Mouse (Mus musculus) forebrain, embryonic 11.5 days (tissue): Measurements from ENCODE around the gene Msx2. TPM values are rescaled to one million over a fixed set of nuclear protein-coding genes. Genes with fewer than 3 reads are reported as not detected.
A peak's percentile ranks its signal among the peaks of the same experiment; 100 is the strongest.

Experiments used
- ATAC-seq: fragments of 200-750 bp; cut with Nextera tagmentation; replicated peaks from 2 replicates; pipeline ENCODE4 v1.8.0; 2017; ENCODE audit warnings: moderate TSS enrichment; ENCODE audit not compliant: low FRiP score
- DNase-seq: peaks from one replicate; pipeline ENCODE4 v3.0.0-alpha.2; 2017; ENCODE audit warnings: low spot score
- H3K27ac ChIP-seq: fragments of 300-500 bp; sonication (generic); 2 replicates; pipeline ENCODE4 v1.5.1; 2014; ENCODE audit warnings: low read depth, low read length
- H3K27me3 ChIP-seq: fragments of 300-500 bp; sonication (generic); 2 replicates; pipeline ENCODE4 v1.6.1; 2014; ENCODE audit warnings: mild to moderate bottlenecking, low read length, mixed read lengths; ENCODE audit not compliant: control insufficient read depth, insufficient read depth
- H3K36me3 ChIP-seq: fragments of 300-500 bp; sonication (generic); 2 replicates; pipeline ENCODE4 v1.6.1; 2014; ENCODE audit warnings: mild to moderate bottlenecking, low read length, moderate library complexity, mixed read lengths; ENCODE audit not compliant: control insufficient read depth, insufficient read depth
- H3K4me1 ChIP-seq: fragments of 300-500 bp; sonication (generic); replicated peaks from 2 replicates; pipeline ENCODE4 v1.6.1; 2014; ENCODE audit warnings: low read length, mixed read lengths; ENCODE audit not compliant: control insufficient read depth, insufficient read depth
- H3K4me2 ChIP-seq: fragments of 300-500 bp; sonication (generic); 2 replicates; pipeline ENCODE4 v1.6.1; 2014; ENCODE audit warnings: low read depth, mild to moderate bottlenecking, low read length, moderate library complexity, mixed read lengths; ENCODE audit not compliant: severe bottlenecking
- H3K4me3 ChIP-seq: fragments of 300-500 bp; sonication (generic); 2 replicates; pipeline ENCODE4 v1.5.1; 2014; ENCODE audit warnings: low read depth, low read length
- H3K9ac ChIP-seq: fragments of 300-500 bp; sonication (generic); 2 replicates; pipeline ENCODE4 v1.6.1; 2014; ENCODE audit warnings: low read length
- H3K9me3 ChIP-seq: fragments of 300-500 bp; sonication (generic); 2 replicates; pipeline ENCODE4 v1.6.1; 2016; ENCODE audit warnings: low read length, mixed read lengths; ENCODE audit not compliant: control insufficient read depth
- WGBS: fragments of 180-500 bp; shearing (Covaris S2); extraction: QIAGEN DNeasy Blood & Tissue Kit; methylation state at CpG from one replicate; pipeline ENCODE4 v1.1.7; 2014; 5-methylcytosine and 5-hydroxymethylcytosine counted together
- polyA plus RNA-seq: library from polyadenylated mRNA; unstranded; fragments of >200 nt; fragmentation: Nextera tagmentation; extraction: Ambion mirVana; gene quantifications from 2 replicates; pipeline ENCODE4 v1.2.1, GENCODE M21; 2014

Msx2 gene
- polyA plus RNA-seq: 33.0 and 36.6 TPM in 2 replicates

DNA sequence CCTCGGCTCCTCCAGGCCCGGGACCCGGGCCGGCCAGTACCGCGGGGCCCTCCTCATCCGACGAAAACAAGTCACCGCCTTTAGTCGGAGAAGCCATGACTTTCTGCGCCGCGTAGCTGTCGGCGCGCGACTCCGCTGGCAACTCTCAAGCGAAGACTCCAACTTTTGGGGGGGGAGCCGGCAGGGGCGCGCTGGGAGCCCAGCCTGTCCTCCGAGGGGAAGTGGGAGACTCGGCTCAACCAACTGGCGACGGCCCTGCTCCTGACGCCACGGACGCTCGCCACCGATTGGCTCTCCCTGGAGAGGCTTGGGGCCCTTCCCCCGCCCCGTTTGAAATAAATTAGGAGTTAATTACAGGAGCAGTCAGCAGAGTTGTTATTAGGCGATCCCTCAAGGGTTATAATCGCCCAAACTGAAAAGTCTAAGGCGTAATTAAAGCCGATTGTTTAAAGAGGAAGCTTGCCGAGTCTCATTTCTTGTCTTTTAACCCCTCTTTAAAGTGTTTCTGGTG lies at the start of gene Msx2:
Msx2 (minus strand) TSS at position 461 of the 511 bp plus-strand sequence.
- WGBS: 0% methylated on average over 38 of the region's 38 CpGs
- Histone ChIP-seq H3K4me3 (peak within 1 kb of the TSS; percentile 45), H3K36me3 (no peaks in the 10 kb centered on the region)

DNA sequence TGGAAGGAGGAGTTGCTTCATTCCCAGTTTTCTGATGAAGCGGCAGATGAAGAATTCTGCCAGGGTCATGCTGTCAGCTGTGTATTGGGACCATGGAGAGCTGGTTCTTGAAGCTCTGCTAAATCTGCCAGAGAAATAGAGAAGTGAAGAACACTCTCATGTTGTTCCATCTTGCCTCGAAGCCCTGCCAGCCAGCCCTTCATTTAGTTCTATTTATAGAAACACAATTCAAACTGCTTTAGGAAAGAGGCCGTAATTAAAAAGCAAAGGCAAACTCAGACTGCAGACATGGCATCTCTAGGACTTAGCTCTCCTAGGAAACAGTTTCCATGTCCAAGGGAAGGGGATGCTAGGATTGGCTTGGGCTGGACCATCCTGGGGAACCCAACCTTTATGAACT lies 48.6 kb upstream of the Msx2 start:
- no peak overlapping the region for H3K4me3 ChIP-seq
- H3K4me1 ChIP-seq: peaks cover 3% of the 10 kb centered on the region; the same call in 1 of the 2 replicates
- H3K27me3 ChIP-seq: no peaks in the 10 kb centered on the region
- H3K9ac ChIP-seq: no peak overlapping the region
- no peak for ATAC-seq
- DNase-seq: no peak
- 71% methylated on average over 3 of the region's 3 CpGs for WGBS
- no peaks in the 10 kb centered on the region for H3K9me3 ChIP-seq
- no peak overlapping the region for H3K4me2 ChIP-seq
- H3K36me3 ChIP-seq: no peaks in the 10 kb centered on the region
- H3K27ac ChIP-seq: no peak overlapping the region

More for the DNA sequence above, at the start of gene Msx2:
- H3K4me2 ChIP-seq: peak within 1 kb of the TSS; percentile 81
- no peaks in the 10 kb centered on the region for H3K9me3 ChIP-seq
- ATAC-seq (peak; percentile 94), DNase-seq (peak; percentile 93)
- peaks cover 95% of the 10 kb centered on the region for H3K27me3 ChIP-seq
- 0 out of 2 replicates have a peak within 1 kb of the TSS, but pooled peaks have one; percentile 12 for H3K27ac ChIP-seq
- H3K4me1 ChIP-seq: peaks cover 16% of the 10 kb centered on the region
- peak within 1 kb of the TSS; percentile 51 for H3K9ac ChIP-seq

DNA sequence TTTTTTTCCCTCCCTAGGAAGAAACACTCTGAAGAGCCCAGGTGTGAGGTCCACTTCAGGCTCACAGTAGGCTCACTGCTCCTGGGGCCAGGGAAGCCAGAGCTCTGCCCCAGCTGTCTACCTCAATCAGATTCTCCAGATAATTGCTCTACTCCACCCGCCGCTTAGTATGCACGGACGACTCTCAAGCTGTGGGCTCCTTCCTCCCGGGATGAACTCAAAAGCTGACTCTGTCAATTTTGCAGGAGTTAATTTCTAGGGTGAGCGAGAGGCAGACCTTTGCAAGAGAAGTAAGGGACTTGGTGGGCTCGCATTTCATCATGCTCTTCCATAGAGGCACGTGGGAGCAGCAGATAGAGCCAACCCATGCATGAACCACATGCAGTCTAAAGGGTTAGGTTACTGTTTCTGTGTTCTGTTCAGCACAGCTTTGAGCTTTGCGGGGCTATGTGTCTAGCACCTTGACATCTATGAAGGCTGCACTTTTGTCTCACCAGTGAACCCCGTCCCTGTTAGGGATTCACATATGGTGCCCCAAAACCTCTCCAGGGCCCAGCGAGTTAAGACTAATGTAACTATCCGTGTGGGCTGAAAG lies 47.6 kb upstream of the Msx2 start:
- Histone ChIP-seq H3K4me2 (no peak overlapping the region), H3K4me1 (peaks cover 3% of the 10 kb centered on the region; the same call in 1 of the 2 replicates), H3K4me3 (no peak overlapping the region), H3K27ac (no peak overlapping the region), H3K36me3 (no peaks in the 10 kb centered on the region), H3K9me3 (no peaks in the 10 kb centered on the region), H3K27me3 (no peaks in the 10 kb centered on the region), H3K9ac (no peak overlapping the region)
- DNase-seq: no peak
- ATAC-seq: no peak
- WGBS: 56% methylated on average over 12 of the region's 12 CpGs

DNA sequence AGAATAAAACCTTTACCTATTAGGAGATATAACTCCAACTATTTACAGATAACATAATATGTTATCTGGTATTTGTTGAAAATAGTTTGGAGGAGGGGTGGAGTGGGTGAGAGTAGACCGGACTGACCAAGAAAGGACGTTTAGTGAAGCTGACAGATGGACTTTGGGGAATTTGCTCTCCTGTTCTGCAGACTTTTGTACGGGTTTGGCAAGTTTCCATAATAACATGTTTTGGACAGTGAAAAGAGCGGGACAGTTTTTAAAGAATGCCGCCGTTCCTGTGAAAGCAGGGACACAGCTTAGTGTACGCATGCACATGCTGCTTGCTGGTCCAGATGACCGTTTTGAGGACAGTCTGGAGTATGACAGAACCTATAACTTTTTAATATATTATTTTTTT lies 46.9 kb upstream of the Msx2 start:
- H3K9me3 ChIP-seq: no peaks in the 10 kb centered on the region
- H3K4me1 ChIP-seq: peaks cover 3% of the 10 kb centered on the region; the same call in 1 of the 2 replicates
- DNase-seq (no peak), ATAC-seq (no peak)
- WGBS: 85% methylated on average over 8 of the region's 8 CpGs
- no peaks in the 10 kb centered on the region for H3K27me3 ChIP-seq
- no peak overlapping the region for H3K4me2 ChIP-seq
- H3K27ac ChIP-seq: no peak overlapping the region
- H3K4me3 ChIP-seq: no peak overlapping the region
- no peak overlapping the region for H3K9ac ChIP-seq
- no peaks in the 10 kb centered on the region for H3K36me3 ChIP-seq

DNA sequence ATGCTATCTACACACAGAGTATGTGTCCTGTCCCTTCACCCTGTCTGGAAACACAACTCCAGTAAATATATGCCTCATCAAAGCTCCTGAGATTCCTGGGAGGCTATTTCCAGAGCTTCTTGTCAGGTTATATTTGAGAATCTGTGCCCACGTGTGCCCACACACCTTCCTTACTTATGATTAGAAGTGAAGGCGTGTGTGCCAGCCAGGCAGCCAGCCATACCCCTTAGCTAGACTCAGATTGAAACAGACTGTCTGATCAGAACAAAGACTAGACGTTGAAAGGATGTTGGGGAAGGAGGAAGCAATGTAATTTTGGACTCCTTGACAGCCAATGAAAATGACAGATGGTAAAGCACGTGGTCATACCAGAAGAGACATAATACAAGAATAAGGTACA lies 45.4 kb upstream of the Msx2 start:
- no peak overlapping the region for H3K4me3 ChIP-seq
- no peak for ATAC-seq
- no peak overlapping the region for H3K27ac ChIP-seq
- no peak overlapping the region for H3K4me2 ChIP-seq
- H3K9me3 ChIP-seq: no peaks in the 10 kb centered on the region
- no peak for DNase-seq
- no peak overlapping the region for H3K9ac ChIP-seq
- H3K27me3 ChIP-seq: no peaks in the 10 kb centered on the region
- WGBS: 79% methylated on average over 4 of the region's 4 CpGs
- H3K4me1 ChIP-seq: peaks cover 3% of the 10 kb centered on the region; the same call in 1 of the 2 replicates
- no peaks in the 10 kb centered on the region for H3K36me3 ChIP-seq

DNA sequence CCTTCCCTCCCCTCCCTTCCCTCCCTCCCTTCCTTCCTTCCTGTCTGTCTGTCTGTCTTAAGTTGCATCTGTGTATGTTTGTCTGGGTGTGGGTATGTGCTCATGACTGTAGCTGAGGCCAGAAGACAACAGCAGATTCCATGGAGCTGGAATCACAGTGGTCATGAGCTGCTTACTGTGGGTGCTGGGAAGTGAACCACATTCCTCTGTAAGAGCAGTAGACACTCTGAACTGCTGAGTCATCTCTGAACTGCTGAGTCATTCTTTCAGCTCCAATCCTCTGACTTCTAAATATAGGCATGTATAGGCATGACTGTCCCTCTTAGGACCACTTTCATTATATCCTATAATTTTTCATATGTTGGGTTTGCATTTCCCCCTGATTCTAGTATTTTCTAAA lies 41.7 kb upstream of the Msx2 start:
- H3K4me3 ChIP-seq: no peak overlapping the region
- H3K36me3 ChIP-seq: no peaks in the 10 kb centered on the region

DNA sequence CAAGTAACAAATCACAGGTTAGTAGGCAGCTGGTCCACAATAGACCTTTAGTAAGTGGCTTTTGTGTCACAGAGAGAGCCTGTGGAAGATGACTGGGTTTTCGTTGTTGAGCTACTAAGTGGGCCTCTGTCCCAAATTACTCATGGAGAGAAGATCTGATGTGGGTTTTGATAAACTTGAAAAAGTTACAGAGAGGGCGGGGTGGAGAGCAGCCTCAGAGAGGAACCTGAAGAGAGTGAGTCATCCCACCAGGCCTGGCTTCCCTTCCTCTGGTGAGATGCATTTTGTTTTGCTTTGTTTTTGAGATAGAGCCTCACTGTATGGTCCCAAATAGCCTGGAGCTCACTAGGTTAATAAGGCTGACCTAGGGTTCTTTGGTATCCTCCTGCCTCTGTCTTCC lies 38.5 kb upstream of the Msx2 start:
- no peaks in the 10 kb centered on the region for H3K27me3 ChIP-seq
- no peaks in the 10 kb centered on the region for H3K4me1 ChIP-seq
- WGBS: 83% methylated on average over 2 of the region's 2 CpGs
- DNase-seq (no peak), ATAC-seq (no peak)
- H3K4me2 ChIP-seq: no peak overlapping the region
- no peak overlapping the region for H3K27ac ChIP-seq
- H3K9me3 ChIP-seq: no peaks in the 10 kb centered on the region
- no peaks in the 10 kb centered on the region for H3K36me3 ChIP-seq
- no peak overlapping the region for H3K4me3 ChIP-seq
- no peak overlapping the region for H3K9ac ChIP-seq

More for the DNA sequence above, 41.7 kb upstream of the Msx2 start:
- Histone ChIP-seq H3K27me3 (no peaks in the 10 kb centered on the region), H3K27ac (no peak overlapping the region), H3K9me3 (no peaks in the 10 kb centered on the region), H3K4me1 (no peaks in the 10 kb centered on the region), H3K4me2 (no peak overlapping the region), H3K9ac (no peak overlapping the region)
- DNase-seq (no peak), ATAC-seq (no peak)

DNA sequence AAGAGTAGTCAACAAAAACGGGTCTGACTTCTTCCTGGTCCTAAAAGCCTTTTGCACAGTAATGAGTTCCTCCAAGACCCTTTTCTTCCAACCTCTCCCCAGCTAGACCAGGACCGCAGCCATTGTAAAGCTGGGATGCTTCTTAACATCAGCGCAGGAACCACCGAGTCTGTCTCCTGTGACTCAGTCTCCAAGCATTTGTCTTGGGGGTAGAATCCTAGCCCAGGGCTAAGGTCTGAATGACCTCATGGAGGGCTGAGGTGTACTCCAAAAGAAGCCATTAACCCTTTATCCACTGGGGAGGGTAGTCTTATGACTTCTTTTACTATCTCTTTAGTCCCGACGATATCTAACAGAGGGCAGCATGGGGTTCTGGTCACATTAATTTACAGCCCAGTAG lies 29.5 kb upstream of the Msx2 start:
- Histone ChIP-seq H3K9me3 (no peaks in the 10 kb centered on the region), H3K4me1 (peaks cover 10% of the 10 kb centered on the region), H3K27ac (no peak overlapping the region), H3K27me3 (no peaks in the 10 kb centered on the region; the same call in 1 of the 2 replicates), H3K36me3 (no peaks in the 10 kb centered on the region), H3K9ac (no peak overlapping the region), H3K4me3 (no peak overlapping the region), H3K4me2 (no peak overlapping the region)
- ATAC-seq (no peak), DNase-seq (no peak)
- WGBS: 28% methylated on average over 6 of the region's 6 CpGs
